Mouse (Mus musculus) heart, embryonic 11.5 days (tissue): ENCODE measurements at regions not wholly inside any gene's neighbourhood (a gene's known extent, or its start where the extent isn't known, plus 50 kb on each side); places are given as distances from the start of the nearest gene placed in this dataset.

Experiments
- ATAC-seq: fragments of 200-750 bp; cut with Nextera tagmentation; replicated peaks from 2 replicates; pipeline ENCODE4 v1.8.0; 2017; ENCODE audit warnings: moderate library complexity; ENCODE audit not compliant: insufficient number of reproducible peaks, low FRiP score, low TSS enrichment
- H3K27ac ChIP-seq: fragments of 300-500 bp; sonication (generic); 2 replicates; pipeline ENCODE4 v1.5.1; 2014; ENCODE audit warnings: mild to moderate bottlenecking, low read depth, low read length
- H3K27me3 ChIP-seq: fragments of 300-500 bp; sonication (generic); 2 replicates; pipeline ENCODE4 v1.6.1; 2014; ENCODE audit warnings: mild to moderate bottlenecking, low read length, mixed read lengths; ENCODE audit not compliant: control insufficient read depth, insufficient read depth
- H3K36me3 ChIP-seq: fragments of 300-500 bp; sonication (generic); 2 replicates; pipeline ENCODE4 v1.6.1; 2014; ENCODE audit warnings: mild to moderate bottlenecking, low read length, moderate library complexity, mixed read lengths; ENCODE audit not compliant: control insufficient read depth, insufficient read depth
- H3K4me1 ChIP-seq: fragments of 300-500 bp; sonication (generic); 2 replicates; pipeline ENCODE4 v1.6.1; 2014; ENCODE audit warnings: low read length; ENCODE audit not compliant: control insufficient read depth, insufficient read depth
- H3K4me2 ChIP-seq: fragments of 300-500 bp; sonication (generic); 2 replicates; pipeline ENCODE4 v1.6.1; 2014; ENCODE audit warnings: mild to moderate bottlenecking, moderate library complexity
- H3K4me3 ChIP-seq: fragments of 300-500 bp; sonication (generic); 2 replicates; pipeline ENCODE4 v1.5.1; 2014; ENCODE audit warnings: low read depth, low read length
- H3K9ac ChIP-seq: fragments of 300-500 bp; sonication (generic); 2 replicates; pipeline ENCODE4 v1.6.1; 2014; ENCODE audit warnings: mild to moderate bottlenecking, low read depth, low read length, moderate library complexity
- H3K9me3 ChIP-seq: fragments of 300-500 bp; sonication (generic); replicated peaks from 2 replicates; pipeline ENCODE4 v1.6.1; 2016; ENCODE audit warnings: low read length; ENCODE audit not compliant: control insufficient read depth
- WGBS: fragments of 180-500 bp; shearing (Covaris S2); extraction: QIAGEN DNeasy Blood & Tissue Kit; methylation state at CpG from one replicate; pipeline ENCODE4 v1.1.7; 2014; ENCODE audit not compliant: insufficient replicate concordance; 5-methylcytosine and 5-hydroxymethylcytosine counted together

DNA sequence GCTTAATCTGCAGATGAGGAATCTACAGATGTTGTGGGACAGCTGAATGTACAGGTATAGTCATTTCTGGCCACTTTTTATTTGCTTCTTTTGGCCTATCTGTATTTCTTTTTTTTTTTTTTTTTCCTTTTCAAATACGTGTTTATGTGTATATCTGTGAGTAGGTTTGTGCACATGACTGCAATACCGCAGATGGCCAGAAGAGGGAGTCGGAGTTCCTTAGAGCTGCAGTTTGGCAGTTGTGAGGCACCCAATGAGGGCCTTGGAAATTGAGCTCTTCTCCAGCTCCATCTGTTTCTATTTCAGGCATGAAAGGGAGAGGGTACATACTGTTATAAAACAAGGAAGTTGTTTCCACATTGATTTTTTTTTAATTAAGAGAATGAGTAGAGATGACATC, 137.2 kb upstream of the Smim23 start:
- no peak overlapping the region for H3K9ac ChIP-seq
- H3K4me3 ChIP-seq = no peak overlapping the region
- H3K27me3 ChIP-seq = peaks cover 7% of the 10 kb centered on the region; the same call in 1 of the 2 replicates
- no peaks in the 10 kb centered on the region for H3K36me3 ChIP-seq
- H3K9me3 ChIP-seq = peaks cover 3% of the 10 kb centered on the region; the same call in 1 of the 2 replicates
- no peak overlapping the region for H3K4me2 ChIP-seq
- no peak overlapping the region for H3K27ac ChIP-seq
- WGBS = 70% methylated on average over 3 of the region's 3 CpGs
- H3K4me1 ChIP-seq = no peaks in the 10 kb centered on the region
- ATAC-seq = no peak

DNA sequence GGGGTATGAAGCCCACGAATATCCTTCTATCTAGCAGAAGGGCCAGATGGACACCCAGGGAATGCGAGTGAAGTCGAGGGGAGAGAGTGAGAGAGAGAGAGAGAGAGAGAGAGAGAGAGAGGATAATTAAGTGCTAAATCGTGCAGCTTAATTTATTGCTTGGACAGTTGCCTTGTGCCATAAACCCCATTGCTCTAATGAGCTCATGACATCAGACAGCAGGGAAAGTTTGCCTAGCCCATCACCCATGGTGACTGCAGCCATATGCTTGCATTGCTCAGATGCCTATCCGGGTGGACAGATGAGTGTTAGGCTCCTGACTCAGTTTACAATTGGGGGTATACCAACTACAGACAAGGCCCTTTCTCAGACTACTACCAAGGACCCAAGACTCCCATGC, 134.6 kb upstream of the Smim23 start:
- ATAC-seq = no peak
- Histone ChIP-seq H3K27me3 (peaks cover 7% of the 10 kb centered on the region; the same call in 1 of the 2 replicates), H3K4me2 (no peak overlapping the region), H3K4me1 (no peaks in the 10 kb centered on the region), H3K36me3 (no peaks in the 10 kb centered on the region), H3K9ac (no peak overlapping the region), H3K4me3 (no peak overlapping the region), H3K9me3 (peaks cover 3% of the 10 kb centered on the region; the same call in 1 of the 2 replicates), H3K27ac (no peak overlapping the region)
- 80% methylated on average over 5 of the region's 5 CpGs for WGBS

DNA sequence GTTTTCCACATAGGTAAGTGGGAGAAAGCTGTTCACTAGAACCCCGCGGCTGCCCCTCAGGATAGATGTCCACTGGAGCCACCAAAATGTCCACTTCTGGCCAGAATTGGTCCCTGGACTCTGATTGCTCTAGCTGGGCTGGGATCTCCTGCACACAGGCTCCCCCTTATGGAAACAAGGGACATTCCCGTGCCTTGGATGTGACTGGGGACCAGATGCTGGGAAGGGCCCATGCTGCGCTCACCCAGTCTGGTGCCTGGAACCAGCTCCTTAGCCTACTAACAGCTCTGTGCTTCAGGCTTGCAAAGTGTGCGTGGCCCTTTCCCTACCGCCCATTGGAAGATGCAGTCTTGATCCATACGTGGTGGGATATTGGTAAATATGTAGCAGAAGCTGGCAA, 132.6 kb upstream of the Smim23 start:
- Histone ChIP-seq H3K4me3 (no peak overlapping the region), H3K4me1 (no peaks in the 10 kb centered on the region), H3K27me3 (peaks cover 7% of the 10 kb centered on the region; the same call in 1 of the 2 replicates), H3K36me3 (no peaks in the 10 kb centered on the region), H3K27ac (no peak overlapping the region), H3K9ac (no peak overlapping the region), H3K9me3 (peaks cover 3% of the 10 kb centered on the region; the same call in 1 of the 2 replicates), H3K4me2 (no peak overlapping the region)
- 21% methylated on average over 7 of the region's 7 CpGs for WGBS
- no peak for ATAC-seq

DNA sequence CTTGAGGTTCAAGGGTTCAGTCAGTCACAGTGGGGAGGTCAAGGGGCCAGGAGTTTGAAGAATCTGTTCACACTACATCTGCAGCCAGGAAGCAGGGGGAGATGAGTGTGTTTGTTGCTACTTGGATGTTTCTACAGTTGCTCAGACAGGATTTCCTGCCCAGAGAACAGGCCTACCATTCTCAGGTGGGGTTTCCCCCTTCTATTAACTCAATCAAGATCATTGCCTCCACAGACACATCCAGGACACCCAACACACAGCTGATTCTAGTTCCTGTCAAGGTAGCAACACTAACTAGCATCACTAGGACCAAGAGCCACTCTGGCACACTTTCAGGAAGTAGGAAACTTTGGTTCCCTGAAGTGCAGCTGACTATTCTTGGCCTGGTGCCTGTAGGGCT, 127.9 kb upstream of the Smim23 start:
- H3K27ac ChIP-seq = no peak overlapping the region
- H3K9me3 ChIP-seq = no peaks in the 10 kb centered on the region
- ATAC-seq = no peak
- no peaks in the 10 kb centered on the region for H3K36me3 ChIP-seq
- no peaks in the 10 kb centered on the region for H3K4me1 ChIP-seq
- no peak overlapping the region for H3K9ac ChIP-seq
- no peaks in the 10 kb centered on the region for H3K27me3 ChIP-seq
- H3K4me3 ChIP-seq = no peak overlapping the region
- H3K4me2 ChIP-seq = no peak overlapping the region

DNA sequence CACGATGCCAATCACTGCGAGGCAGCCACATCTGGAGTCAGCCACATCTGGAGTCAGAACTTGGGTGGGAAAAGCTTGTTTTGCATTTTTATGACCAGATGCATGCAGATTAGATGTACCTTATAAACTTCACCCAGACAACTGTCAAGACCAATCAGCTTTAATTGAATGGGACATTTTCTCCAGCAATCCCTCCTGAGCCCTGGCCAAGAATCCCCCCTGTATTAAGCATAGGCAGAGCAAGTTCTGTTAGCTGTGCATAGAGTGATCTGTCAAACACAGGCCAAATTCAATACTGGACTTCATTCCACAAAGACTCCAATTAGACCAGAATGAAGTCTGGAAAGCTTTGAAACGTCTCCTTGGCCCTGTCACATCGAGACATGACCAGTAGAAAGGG, 123.7 kb upstream of the Smim23 start:
- Histone ChIP-seq H3K36me3 (no peaks in the 10 kb centered on the region), H3K9me3 (no peaks in the 10 kb centered on the region), H3K4me1 (peaks cover 11% of the 10 kb centered on the region), H3K4me2 (no peak overlapping the region), H3K27ac (no peak overlapping the region), H3K27me3 (no peaks in the 10 kb centered on the region), H3K4me3 (no peak overlapping the region), H3K9ac (no peak overlapping the region)
- 77% methylated on average over 4 of the region's 4 CpGs for WGBS
- ATAC-seq = no peak

DNA sequence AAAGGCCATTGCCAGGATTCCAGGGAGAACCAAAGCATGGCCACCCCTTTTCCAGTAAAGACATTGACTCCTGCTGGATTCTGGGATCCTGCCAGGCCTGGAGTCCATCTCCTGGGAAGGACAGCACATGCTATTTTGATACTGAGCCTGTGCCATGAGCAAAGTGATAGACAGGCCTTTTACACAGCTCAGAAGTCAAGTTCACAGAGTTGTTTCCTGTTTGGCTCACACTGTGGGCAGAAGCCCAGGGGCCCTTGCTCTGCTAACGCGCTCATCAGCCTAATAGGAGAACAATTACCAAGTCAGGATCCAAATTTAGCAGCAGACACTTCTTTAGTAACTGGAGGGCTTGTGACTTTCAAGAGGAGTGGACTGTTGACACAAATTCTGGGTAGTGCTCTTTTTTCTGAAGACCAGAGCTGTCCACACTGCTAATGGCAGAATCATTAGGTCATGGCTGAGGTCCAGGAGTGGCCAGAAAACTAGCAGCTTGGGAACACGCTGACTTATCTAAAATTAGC, 122.1 kb upstream of the Smim23 start:
- H3K36me3 ChIP-seq = no peaks in the 10 kb centered on the region
- H3K27ac ChIP-seq = peak overlapping the region; percentile 84
- no peaks in the 10 kb centered on the region for H3K9me3 ChIP-seq
- H3K4me2 ChIP-seq = no peak overlapping the region
- peaks cover 11% of the 10 kb centered on the region for H3K4me1 ChIP-seq
- H3K9ac ChIP-seq = no peak overlapping the region
- 35% methylated on average over 3 of the region's 3 CpGs for WGBS
- H3K4me3 ChIP-seq = no peak overlapping the region
- peak; percentile 61; the same call in 1 of the 2 replicates for ATAC-seq
- no peaks in the 10 kb centered on the region for H3K27me3 ChIP-seq

DNA sequence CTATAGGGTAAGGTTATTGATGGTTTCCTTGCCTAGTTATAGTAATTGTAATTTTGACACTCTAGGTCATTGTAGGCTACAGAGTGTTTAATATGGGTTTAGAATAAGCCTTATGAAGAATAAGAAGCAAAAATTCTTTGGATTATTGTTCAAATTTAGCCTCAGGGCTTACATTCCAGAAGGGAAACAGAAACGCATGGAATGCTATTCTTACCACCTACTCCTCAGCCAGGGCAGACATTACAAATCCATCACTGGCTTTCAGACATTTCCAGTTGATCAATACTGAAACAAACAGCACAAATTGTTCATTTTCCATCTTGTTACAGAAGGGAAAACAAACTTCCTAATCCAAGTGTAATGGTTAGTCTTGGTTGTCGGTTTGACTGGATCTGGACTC, 120.7 kb upstream of the Smim23 start:
- WGBS = 66% methylated on average over 2 of the region's 2 CpGs
- peaks cover 11% of the 10 kb centered on the region for H3K4me1 ChIP-seq
- no peak overlapping the region for H3K9ac ChIP-seq
- no peaks in the 10 kb centered on the region for H3K36me3 ChIP-seq
- no peak overlapping the region for H3K4me3 ChIP-seq
- no peak overlapping the region for H3K27ac ChIP-seq
- H3K27me3 ChIP-seq = no peaks in the 10 kb centered on the region
- H3K4me2 ChIP-seq = no peak overlapping the region
- ATAC-seq = no peak
- no peaks in the 10 kb centered on the region for H3K9me3 ChIP-seq

DNA sequence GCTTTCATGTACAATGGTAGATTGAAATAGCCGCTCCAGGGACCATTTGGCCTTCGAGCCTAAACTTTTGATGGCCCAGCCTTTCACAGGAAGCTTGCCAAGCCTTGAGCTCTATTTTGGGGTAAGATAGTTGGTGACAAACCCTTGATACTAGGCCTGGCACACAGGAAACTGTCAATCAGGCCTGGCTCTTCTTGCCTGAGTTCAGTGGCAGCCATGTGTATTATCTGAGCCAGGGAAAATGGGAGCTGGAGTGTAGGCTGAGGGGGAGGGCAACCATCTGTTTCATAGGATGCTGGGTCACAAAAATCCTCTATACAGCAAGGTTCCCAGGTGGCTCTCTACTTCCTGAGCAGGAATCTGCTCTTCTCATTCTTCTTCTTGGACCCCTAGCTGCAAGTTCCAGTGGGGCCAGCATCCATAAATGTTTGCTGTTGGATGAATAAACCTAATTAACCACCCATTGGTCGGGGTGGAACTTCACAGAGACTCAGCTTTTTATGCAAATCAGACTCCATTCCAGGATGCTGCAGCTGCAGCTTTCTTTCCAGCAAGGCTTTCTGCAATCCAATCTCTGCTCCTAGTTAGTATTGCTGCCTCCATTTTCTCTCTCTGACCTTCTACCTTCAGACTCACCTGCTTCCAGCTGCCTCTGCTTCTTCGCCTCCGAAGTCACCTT, 117.1 kb upstream of the Smim23 start:
- Histone ChIP-seq H3K27me3 (peaks cover 4% of the 10 kb centered on the region; the same call in 1 of the 2 replicates), H3K9ac (no peak overlapping the region), H3K27ac (no peak overlapping the region), H3K4me3 (no peak overlapping the region), H3K36me3 (no peaks in the 10 kb centered on the region), H3K4me2 (no peak overlapping the region), H3K9me3 (no peaks in the 10 kb centered on the region), H3K4me1 (peaks cover 6% of the 10 kb centered on the region)
- ATAC-seq = no peak
- 65% methylated on average over 5 of the region's 5 CpGs for WGBS

DNA sequence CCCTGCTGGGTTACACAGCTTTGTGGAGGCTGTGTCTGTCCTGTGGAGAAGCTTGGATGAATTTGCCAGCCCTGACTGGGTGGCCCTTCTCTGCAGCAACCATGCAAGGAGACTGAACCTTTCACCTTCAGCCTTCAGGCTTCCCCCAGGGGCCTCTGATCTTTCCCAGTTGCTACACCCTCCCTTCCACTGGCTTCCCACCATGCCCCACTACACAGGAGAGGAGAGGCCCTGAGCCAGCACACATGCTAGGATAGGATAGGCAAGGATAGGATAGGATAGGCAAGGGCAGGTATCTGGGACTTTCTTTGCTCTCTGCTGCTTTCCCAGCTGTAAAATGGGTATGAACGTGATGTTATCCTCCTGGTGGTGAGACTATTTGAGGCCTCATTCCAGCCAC, 114.7 kb upstream of the Smim23 start:
- Histone ChIP-seq H3K27me3 (peaks cover 7% of the 10 kb centered on the region; the same call in 1 of the 2 replicates), H3K9me3 (no peaks in the 10 kb centered on the region), H3K9ac (no peak overlapping the region), H3K4me2 (no peak overlapping the region), H3K27ac (no peak overlapping the region), H3K4me3 (no peak overlapping the region), H3K36me3 (no peaks in the 10 kb centered on the region), H3K4me1 (no peaks in the 10 kb centered on the region)
- WGBS = 61% methylated on average over 1 of the region's 1 CpGs
- no peak for ATAC-seq
